Mouse (Mus musculus) ovary, adult 10 weeks (tissue): Measurements from ENCODE around the gene Meox1. TPM values are rescaled to one million over a fixed set of nuclear protein-coding genes. Genes with fewer than 3 reads are reported as not detected.

Source experiments
- polyA plus RNA-seq: library from polyadenylated mRNA; stranded (reverse); fragments of 350-450 nt; fragmentation: Illumina TruSeq; extraction: RNeasy Lipid Tissue Mini Kit (QIAGEN cat#74804); gene quantifications from one replicate; pipeline ENCODE4 v1.2.3, GENCODE M21; 2014

The Meox1 gene
- 2.3 TPM for polyA plus RNA-seq

DNA sequence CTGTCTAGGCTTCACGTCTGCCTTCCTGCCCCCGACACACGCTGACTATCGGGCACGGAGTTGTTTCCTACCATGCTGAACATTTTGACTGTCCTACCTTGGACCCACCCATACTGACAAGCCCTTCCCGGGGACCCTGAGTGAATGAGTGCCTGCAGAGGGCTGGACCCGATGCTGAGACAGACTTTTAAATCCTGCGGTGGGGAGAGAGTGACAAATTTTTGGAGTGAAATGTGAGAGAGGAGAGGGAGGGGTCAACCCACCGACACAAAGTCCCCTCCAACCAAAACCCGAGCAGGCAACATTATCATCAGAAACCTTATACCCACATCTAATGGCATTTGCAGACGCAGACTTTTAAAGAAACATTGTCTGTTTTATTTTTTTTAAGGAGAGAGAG, at the start of gene Meox1:
Gene Meox1 (minus strand): TSS at position 171 of the 400 bp plus-strand sequence.

Other genes with a start within 250 kb of the Meox1 start
- 4.6 TPM for gene Arl4d, start 228.8 kb downstream of the Meox1 start, polyA plus RNA-seq
- gene Dhx8, start 161.5 kb downstream of the Meox1 start, polyA plus RNA-seq = 31.7 TPM
- gene Etv4, start 109.0 kb downstream of the Meox1 start, polyA plus RNA-seq = not detected
- gene Sost, start 72.6 kb upstream of the Meox1 start, polyA plus RNA-seq = not detected
- not detected for gene Cfap97d1, start 89.9 kb upstream of the Meox1 start, polyA plus RNA-seq
- 22.0 TPM for gene Dusp3, start 92.6 kb upstream of the Meox1 start, polyA plus RNA-seq
- gene Mpp3, start 134.1 kb upstream of the Meox1 start, polyA plus RNA-seq = 1.6 TPM
- gene Cd300lg, start 147.1 kb upstream of the Meox1 start, polyA plus RNA-seq = 5.4 TPM
- gene Mpp2, start 194.1 kb upstream of the Meox1 start, polyA plus RNA-seq = 0.63 TPM
- gene Ppy, start 206.9 kb upstream of the Meox1 start, polyA plus RNA-seq = not detected
- gene Pyy, start 213.5 kb upstream of the Meox1 start, polyA plus RNA-seq = not detected